Mouse (Mus musculus) frontal cortex, postnatal 14 days (tissue): Measurements from ENCODE around the gene Cebpe.

ENCODE experiments used
- DNase-seq, 2 experiments: peaks; one replicate each; pipeline ENCODE4 v3.0.0; 2022; ENCODE audit warnings: low spot score in 2 of 2

The Cebpe gene

GRCm38 (mm10) chr14:54676290-54676689 lies 35.7 kb downstream of the Cebpe start:
- DNase-seq = no peak

- DNase-seq = no peak
These were observed 37.7 kb downstream of the Cebpe start for GRCm38 (mm10) chr14:54674317-54674716.

- DNase-seq = no peak
These were observed 42.6 kb downstream of the Cebpe start for GRCm38 (mm10) chr14:54669381-54669780.

- no peak for DNase-seq
These were observed 47.3 kb downstream of the Cebpe start for GRCm38 (mm10) chr14:54664477-54665222.
